ENCODE assay signal across 9 mouse cellular contexts in genomic region chr2:29971838-29972635, GRCm38 (mm10). TPM values are rescaled to one million over a fixed set of nuclear protein-coding genes. Genes with fewer than 3 reads are reported as not detected.
DNase-seq lines count a peak whose midpoint lies in the region; ATAC-seq lines count a peak whose summit lies in the region.
"Had no signal": no experiment of that assay in that cellular context is flagged by ENCODE, and none has a peak within 500 bp of the region (broad histone marks: within the 10 kb centered on the region; RNA-seq: fewer than 3 reads in every experiment).

No protein-coding gene starts in this region.

- H3K4me3 ChIP-seq in kidney, embryonic 15.5 days (replicated peaks): no peak overlapping the region
- H3K4me3 ChIP-seq in lung, embryonic 15.5 days: no peak overlapping the region

- no peaks in the 10 kb centered on the region for H3K27me3 ChIP-seq in kidney, embryonic 15.5 days
- no peaks in the 10 kb centered on the region for H3K27me3 ChIP-seq in lung, embryonic 15.5 days
- H3K27me3 ChIP-seq: Patski had no signal

- H3K4me1 ChIP-seq in kidney, embryonic 15.5 days: peaks cover 49% of the 10 kb centered on the region
- peaks cover 41% of the 10 kb centered on the region for H3K4me1 ChIP-seq in lung, embryonic 15.5 days

- H3K9ac ChIP-seq in kidney, embryonic 15.5 days: no peak overlapping the region
- no peak overlapping the region for H3K9ac ChIP-seq in lung, embryonic 15.5 days

- H3K27ac ChIP-seq in kidney, embryonic 15.5 days: peak overlapping the region; percentile 82
- H3K27ac ChIP-seq in lung, embryonic 15.5 days: peak overlapping the region; percentile 60

- peaks cover 39% of the 10 kb centered on the region for H3K36me3 ChIP-seq in kidney, embryonic 15.5 days
- H3K36me3 ChIP-seq in lung, embryonic 15.5 days: peaks cover 28% of the 10 kb centered on the region; the same call in 1 of the 2 replicates

- 72% methylated on average over 9 of the region's 9 CpGs for WGBS in kidney, embryonic 15.5 days
- 64% methylated on average over 9 of the region's 9 CpGs for WGBS in lung, embryonic 15.5 days

- DNase-seq in left cerebral cortex, adult 18-20 months (ENCODE audit: low spot score in 2 of 2): peak; percentile 53 to 61
- no peak for DNase-seq in left cerebral cortex, adult 11 months (ENCODE audit: low spot score)
- DNase-seq in c-Kit-positive CD71-negative TER-119-negative erythroid progenitor cells, embryonic 14.5 days (ENCODE audit: low read depth): peak; percentile 26
- peak; percentile 85 for DNase-seq in heart, adult 8-10 months (ENCODE audit: low spot score)
- DNase-seq in urinary bladder, postnatal 25 days (ENCODE audit: low spot score): peak; percentile 27
- no peak for DNase-seq in T-cell, adult 2 months (ENCODE audit: low spot score)

- ATAC-seq in kidney, embryonic 15.5 days (replicated peaks; ENCODE audit: low FRiP score): no peak
- 0 out of 2 replicates have a peak, but pooled peaks have one; percentile 31 for ATAC-seq in lung, embryonic 15.5 days (ENCODE audit: borderline replicate concordance, extremely low read depth, low FRiP score, low TSS enrichment)
- ATAC-seq: Patski had no signal

- H3K9me3 ChIP-seq in kidney, embryonic 15.5 days (replicated peaks): no peaks in the 10 kb centered on the region
- H3K9me3 ChIP-seq in lung, embryonic 15.5 days: no peaks in the 10 kb centered on the region

- no peak overlapping the region for H3K4me2 ChIP-seq in kidney, embryonic 15.5 days
- H3K4me2 ChIP-seq in lung, embryonic 15.5 days: no peak overlapping the region; the same call in 1 of the 2 replicates

RNA-seq across cellular contexts. Expression of gene Sptan1, which starts 6.7 kb away (rescaled TPM):
- total RNA-seq in left cerebral cortex, adult 18-20 months (2021): 100 to 1,000 TPM; 825 to 827 TPM
- total RNA-seq in heart, adult 8-10 months (2022): 100 to 1,000 TPM; 137 to 180 (median 163) TPM
- 82.0 and 103 TPM in 2 replicates for polyA plus RNA-seq in kidney, embryonic 15.5 days (2015; fragmentation: Nextera tagmentation; extraction: Ambion mirVana)
- polyA plus RNA-seq in lung, embryonic 15.5 days (2015; fragmentation: Nextera tagmentation; extraction: Ambion mirVana): 95.5 and 102 TPM in 2 replicates

RNA-seq across cellular contexts. Expression of gene Gle1, which starts 36.8 kb away (rescaled TPM):
- 10 to 100 TPM; 44.0 to 49.5 TPM for total RNA-seq in left cerebral cortex, adult 18-20 months (2021)
- total RNA-seq in heart, adult 8-10 months (2022): 10 to 100 TPM; 21.4 to 26.2 (median 24.5) TPM
- 60.1 and 65.5 TPM in 2 replicates for polyA plus RNA-seq in kidney, embryonic 15.5 days (2015; fragmentation: Nextera tagmentation; extraction: Ambion mirVana)
- 64.5 and 67.9 TPM in 2 replicates for polyA plus RNA-seq in lung, embryonic 15.5 days (2015; fragmentation: Nextera tagmentation; extraction: Ambion mirVana)

Comparison
In these comparisons a context has a peak if more than half of its experiments do, and no peak if none do; other contexts are left out.
1. DNase-seq: peak in left cerebral cortex, adult 18-20 months (2 of 2), c-Kit-positive CD71-negative TER-119-negative erythroid progenitor cells, embryonic 14.5 days (single experiment), heart, adult 8-10 months (single experiment) and urinary bladder, postnatal 25 days (single experiment); none in left cerebral cortex, adult 11 months (single experiment) and T-cell, adult 2 months (single experiment).
2. RNA of gene Sptan1, which starts 6.7 kb away (total RNA-seq): 825 to 827 TPM in left cerebral cortex, adult 18-20 months; 137 to 180 TPM in heart, adult 8-10 months; every median in the first group is over 4 times any median in the second.